Mouse (Mus musculus) megakaryocyte, embryonic 14.5 days (primary cell): ENCODE data around the gene Zbtb39.

Source experiments
- FLI1 ChIP-seq: IDR thresholded peaks from 2 replicates; pipeline ENCODE4 v1.6.1; 2012; ENCODE audit warnings: low read length, inconsistent platforms, mixed read lengths
- GATA1 ChIP-seq: IDR thresholded peaks from 3 replicates; pipeline ENCODE4 v1.6.1; 2012; ENCODE audit warnings: mixed read lengths, low read length, inconsistent platforms, borderline replicate concordance

DNA sequence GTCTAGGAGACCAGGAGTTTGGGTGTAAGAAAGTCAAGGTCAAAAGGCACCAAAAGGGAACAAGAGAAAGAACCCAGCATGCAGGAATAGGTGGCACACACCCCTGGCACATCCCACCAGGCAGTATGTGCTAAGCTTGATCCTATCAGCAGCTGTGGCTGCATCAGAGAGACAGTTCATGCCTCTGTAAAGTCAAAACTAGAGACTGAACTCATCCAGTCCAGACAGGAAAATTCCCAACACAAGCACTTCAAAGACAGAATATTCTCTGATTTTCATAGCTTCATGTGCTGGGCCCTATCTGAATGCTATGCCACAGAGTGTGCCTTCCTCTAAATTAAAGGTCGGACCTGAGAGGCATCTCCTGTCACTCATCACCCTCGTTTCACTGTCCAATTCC is 1.8 kb upstream of the Zbtb39 start:
- no peak for TF ChIP-seq GATA1
- no peak for TF ChIP-seq FLI1
